Mouse (Mus musculus) kidney, adult 11 months (tissue): ENCODE data around the gene Dlk1.
"Not testable (repeated sequence)": the region's sequence is repeated elsewhere in the genome, so short reads cannot be mapped to it uniquely, and the experiment has no call there.

ENCODE experiments used
- DNase-seq: peaks from one replicate; pipeline ENCODE4 v3.0.0; 2022

Dlk1 gene

GRCm38 (mm10) chr12:109486525-109486924, 33.9 kb downstream of the Dlk1 start:
- not testable (repeated sequence) for DNase-seq

GRCm38 (mm10) chr12:109491701-109492100, 39.1 kb downstream of the Dlk1 start:
- DNase-seq = no peak

GRCm38 (mm10) chr12:109493381-109493780, 40.8 kb downstream of the Dlk1 start:
- DNase-seq = no peak

GRCm38 (mm10) chr12:109495016-109495644, 42.5 kb downstream of the Dlk1 start:
- DNase-seq = no peak

GRCm38 (mm10) chr12:109496397-109496796, 43.8 kb downstream of the Dlk1 start:
- no peak for DNase-seq

- DNase-seq = no peak
Observed at GRCm38 (mm10) chr12:109500992-109501391, 48.4 kb downstream of the Dlk1 start.

- DNase-seq = no peak
Observed at GRCm38 (mm10) chr12:109502360-109503040, 49.9 kb downstream of the Dlk1 start.

- DNase-seq = no peak
Observed at GRCm38 (mm10) chr12:109507693-109508092, 55.1 kb downstream of the Dlk1 start.

- no peak for DNase-seq
Observed at GRCm38 (mm10) chr12:109508495-109509454, 56.2 kb downstream of the Dlk1 start.

- no peak for DNase-seq
Observed at GRCm38 (mm10) chr12:109509531-109510137, 57.0 kb downstream of the Dlk1 start.

GRCm38 (mm10) chr12:109510247-109510646, 57.6 kb downstream of the Dlk1 start:
- no peak for DNase-seq

GRCm38 (mm10) chr12:109511456-109511855, 58.8 kb downstream of the Dlk1 start:
- DNase-seq = no peak

GRCm38 (mm10) chr12:109512151-109512907, 59.7 kb downstream of the Dlk1 start:
- DNase-seq = no peak
